8 mouse cellular contexts compared by ENCODE assay signal in the genomic region with DNA sequence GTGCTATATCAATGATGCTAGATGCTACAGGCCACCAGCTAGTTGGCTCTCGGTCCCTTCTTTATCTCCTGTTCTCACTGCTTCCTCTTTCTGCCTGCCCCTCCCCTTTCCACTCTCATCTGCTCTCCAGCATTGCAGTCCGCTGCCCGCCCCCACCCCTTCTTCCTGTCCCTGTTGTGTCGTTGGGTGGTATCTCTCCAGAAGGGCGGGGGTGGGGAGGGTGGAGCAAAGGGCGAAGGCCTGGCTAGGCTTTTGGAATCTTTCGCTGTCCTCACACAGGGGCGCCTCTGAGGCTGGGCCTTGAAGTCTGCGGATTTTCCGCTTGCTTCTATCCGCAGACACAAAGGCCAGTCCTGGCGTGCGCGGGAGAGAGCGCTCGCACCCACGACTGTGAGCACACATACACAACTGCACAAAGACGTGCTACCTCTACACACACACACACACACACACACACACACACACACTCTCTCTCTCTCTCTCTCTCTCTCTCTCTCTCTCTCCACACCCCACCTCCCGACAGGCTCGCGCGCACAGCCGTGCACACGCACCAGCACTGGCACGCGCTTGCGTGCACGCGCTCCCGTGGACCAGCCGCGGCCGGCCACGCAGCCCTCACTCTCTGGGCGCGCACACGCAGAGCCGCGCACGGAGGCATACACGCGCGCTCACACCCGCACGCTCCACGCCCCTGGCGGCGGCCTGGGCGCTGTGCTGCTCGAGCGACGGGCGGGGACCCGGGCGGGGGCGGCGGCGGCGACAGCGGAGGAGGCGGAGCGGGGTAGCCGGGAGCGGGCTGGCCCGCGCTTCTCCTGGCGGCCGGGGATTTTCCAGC. TPM values are rescaled to one million over a fixed set of nuclear protein-coding genes. Genes with fewer than 3 reads are reported as not detected.
DNase-seq lines count a peak whose midpoint lies in the region; ATAC-seq and TF ChIP-seq lines count a peak whose summit lies in the region.

Arrb1 (plus strand) TSS at position 566 of the 835 bp plus-strand sequence.

- H3K27me3 ChIP-seq in erythroblast, embryonic 14.5 days (ENCODE audit: control insufficient read depth): no peaks in the 10 kb centered on the region
- H3K27me3 ChIP-seq in heart, embryonic 12.5 days (replicated peaks): no peaks in the 10 kb centered on the region
- H3K27me3 ChIP-seq in kidney, postnatal 0 days (ENCODE audit: insufficient read depth, low read length): no peaks in the 10 kb centered on the region
- no peaks in the 10 kb centered on the region for H3K27me3 ChIP-seq in liver, embryonic 13.5 days
- no peaks in the 10 kb centered on the region for H3K27me3 ChIP-seq in stomach, embryonic 14.5 days (ENCODE audit: control insufficient read depth, insufficient read depth, low read length)

- H3K9me3 ChIP-seq in erythroblast, embryonic 14.5 days (ENCODE audit: control insufficient read depth, low read length): no peaks in the 10 kb centered on the region
- no peaks in the 10 kb centered on the region for H3K9me3 ChIP-seq in heart, embryonic 12.5 days (replicated peaks)
- no peaks in the 10 kb centered on the region for H3K9me3 ChIP-seq in kidney, postnatal 0 days (replicated peaks; ENCODE audit: low read length)
- no peaks in the 10 kb centered on the region for H3K9me3 ChIP-seq in liver, embryonic 13.5 days (replicated peaks)
- H3K9me3 ChIP-seq in stomach, embryonic 14.5 days (ENCODE audit: control insufficient read depth, low read depth, low read length): no peaks in the 10 kb centered on the region

- H3K4me1 ChIP-seq in erythroblast, embryonic 14.5 days (ENCODE audit: control insufficient read depth): peaks cover 97% of the 10 kb centered on the region
- H3K4me1 ChIP-seq in heart, embryonic 12.5 days (replicated peaks): peaks cover 50% of the 10 kb centered on the region
- peaks cover 33% of the 10 kb centered on the region for H3K4me1 ChIP-seq in kidney, postnatal 0 days (replicated peaks; ENCODE audit: insufficient read depth, low read length)
- H3K4me1 ChIP-seq in liver, embryonic 13.5 days (replicated peaks): peaks cover 97% of the 10 kb centered on the region
- peaks cover 44% of the 10 kb centered on the region for H3K4me1 ChIP-seq in stomach, embryonic 14.5 days (ENCODE audit: control insufficient read depth, insufficient read depth, low read length)

- peak within 1 kb of the TSS; percentile 89 for H3K4me2 ChIP-seq in heart, embryonic 12.5 days
- peak within 1 kb of the TSS; percentile 97 for H3K4me2 ChIP-seq in kidney, postnatal 0 days (ENCODE audit: low read length)
- H3K4me2 ChIP-seq in liver, embryonic 13.5 days: peak within 1 kb of the TSS; percentile 96
- H3K4me2 ChIP-seq in stomach, embryonic 14.5 days (replicated peaks; ENCODE audit: low read depth, low read length): peak within 1 kb of the TSS; percentile 85

- peak; percentile 75 to 79 for DNase-seq in CD8-positive naive resting alpha-beta T cell, adult 2 months (ENCODE audit: low read depth in 2 of 2, low spot score in 2 of 2)
- DNase-seq in brain, embryonic 18.5 days (ENCODE audit: low read depth, low spot score): peak; percentile 75
- peak; percentile 84 for DNase-seq in kidney, postnatal 0 days (ENCODE audit: low spot score)
- DNase-seq in liver, embryonic 13.5 days: peak; percentile 80
- peak; percentile 75 to 76 for DNase-seq in natural killer cell, adult 2 months (ENCODE audit: low spot score in 2 of 2)

- peak; percentile 87 for ATAC-seq in heart, embryonic 12.5 days (ENCODE audit: insufficient number of reproducible peaks, low FRiP score)
- ATAC-seq in kidney, postnatal 0 days (replicated peaks; ENCODE audit: low FRiP score, low read depth): peak; percentile 82
- ATAC-seq in liver, embryonic 13.5 days (ENCODE audit: low read depth): peak; percentile 84
- peak; percentile 72 for ATAC-seq in stomach, embryonic 14.5 days (ENCODE audit: insufficient number of reproducible peaks, insufficient read depth, low FRiP score, low read depth)

- under 1% methylated on average over 66 of the region's 68 CpGs for WGBS in heart, embryonic 12.5 days
- under 1% methylated on average over 66 of the region's 68 CpGs for WGBS in kidney, postnatal 0 days
- WGBS in liver, embryonic 13.5 days (ENCODE audit: insufficient replicate concordance): under 1% methylated on average over 65 of the region's 68 CpGs
- WGBS in stomach, embryonic 14.5 days: under 1% methylated on average over 63 of the region's 68 CpGs

- H3K36me3 ChIP-seq in erythroblast, embryonic 14.5 days (ENCODE audit: control insufficient read depth): peaks cover 21% of the 10 kb centered on the region
- no peaks in the 10 kb centered on the region for H3K36me3 ChIP-seq in heart, embryonic 12.5 days
- no peaks in the 10 kb centered on the region for H3K36me3 ChIP-seq in kidney, postnatal 0 days (ENCODE audit: insufficient read depth, low read length)
- H3K36me3 ChIP-seq in liver, embryonic 13.5 days: no peaks in the 10 kb centered on the region; the same call in 1 of the 2 replicates
- H3K36me3 ChIP-seq in stomach, embryonic 14.5 days (ENCODE audit: control insufficient read depth, insufficient read depth, low read length): no peaks in the 10 kb centered on the region

- peak within 1 kb of the TSS; percentile 93 for H3K27ac ChIP-seq in heart, embryonic 12.5 days (ENCODE audit: poor library complexity, severe bottlenecking)
- H3K27ac ChIP-seq in kidney, postnatal 0 days: peak within 1 kb of the TSS; percentile 83
- peak within 1 kb of the TSS; percentile 97 for H3K27ac ChIP-seq in liver, embryonic 13.5 days
- H3K27ac ChIP-seq in stomach, embryonic 14.5 days (ENCODE audit: low read length): peak within 1 kb of the TSS; percentile 81

- peak; percentile 47 for TF ChIP-seq CTCF in kidney, postnatal 0 days (IDR thresholded peaks at IDR 0.05; ENCODE audit: low read depth)

- peak within 1 kb of the TSS; percentile 81 for H3K4me3 ChIP-seq in erythroblast, embryonic 14.5 days (replicated peaks)
- peak within 1 kb of the TSS; percentile 83 for H3K4me3 ChIP-seq in heart, embryonic 12.5 days
- H3K4me3 ChIP-seq in kidney, postnatal 0 days (replicated peaks; ENCODE audit: low read depth, low read length): peak within 1 kb of the TSS; percentile 70
- H3K4me3 ChIP-seq in liver, embryonic 13.5 days (replicated peaks): peak within 1 kb of the TSS; percentile 86
- H3K4me3 ChIP-seq in stomach, embryonic 14.5 days (ENCODE audit: low read depth, low read length): peak within 1 kb of the TSS; percentile 68

- peak within 1 kb of the TSS; percentile 90 for H3K9ac ChIP-seq in heart, embryonic 12.5 days
- H3K9ac ChIP-seq in kidney, postnatal 0 days (ENCODE audit: low read depth, low read length): peak within 1 kb of the TSS; percentile 82
- peak within 1 kb of the TSS; percentile 99 for H3K9ac ChIP-seq in liver, embryonic 13.5 days
- peak within 1 kb of the TSS; percentile 76 for H3K9ac ChIP-seq in stomach, embryonic 14.5 days (replicated peaks; ENCODE audit: low read depth, low read length)

RNA-seq across cellular contexts. Expression of gene Arrb1, which starts in this region (rescaled TPM):
- 28.5 and 33.1 TPM in 2 replicates for polyA plus RNA-seq in erythroblast, embryonic 14.5 days (2012)
- 13.4 and 14.5 TPM in 2 replicates for polyA plus RNA-seq in heart, embryonic 12.5 days (2016; fragmentation: Nextera tagmentation; extraction: Ambion mirVana)
- 6.6 and 7.6 TPM in 2 replicates for polyA plus RNA-seq in kidney, postnatal 0 days (2015; fragmentation: Nextera tagmentation; extraction: Ambion mirVana)
- polyA plus RNA-seq in liver, embryonic 13.5 days (2015; fragmentation: Nextera tagmentation; extraction: Ambion mirVana): 96.5 and 121 TPM in 2 replicates
- polyA plus RNA-seq in stomach, embryonic 14.5 days (2014; fragmentation: Nextera tagmentation; extraction: Ambion mirVana): 4.0 and 5.4 TPM in 2 replicates

Comparison
In these comparisons a context has a peak if more than half of its experiments do, and no peak if none do; other contexts are left out.
1. Peak in every context shown above with its lines: DNase-seq, ATAC-seq, H3K4me3 ChIP-seq and H3K27ac ChIP-seq.